Mouse (Mus musculus): ENCODE results near the gene E2f2.

E2f2 gene

GRCm38 (mm10) chr4:136206943-136207342 lies 34.7 kb downstream of the E2f2 start:
- peak in 1 of 2 experiments; percentile 23 for DNase-seq

DNA sequence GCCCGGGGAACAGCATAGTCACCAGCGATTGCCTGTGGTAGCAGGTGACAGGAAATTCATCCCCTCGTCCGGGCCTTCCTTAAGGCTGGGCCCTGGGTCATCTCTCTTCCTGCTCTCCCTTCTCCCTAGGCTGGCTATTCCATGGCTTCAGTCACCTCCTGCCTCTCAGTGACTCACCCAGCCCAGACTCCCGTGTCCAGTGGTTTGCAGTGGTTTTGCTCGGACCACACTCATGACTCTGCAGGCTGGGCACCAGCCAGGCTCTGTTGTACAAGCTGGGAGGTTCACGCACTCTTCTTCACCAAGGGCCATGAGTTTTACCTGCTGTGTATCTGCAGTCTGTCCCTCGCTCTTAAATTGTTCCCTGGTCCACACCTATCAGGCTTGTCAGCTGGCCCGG lies 38.7 kb downstream of the E2f2 start:
- no peak for DNase-seq

DNA sequence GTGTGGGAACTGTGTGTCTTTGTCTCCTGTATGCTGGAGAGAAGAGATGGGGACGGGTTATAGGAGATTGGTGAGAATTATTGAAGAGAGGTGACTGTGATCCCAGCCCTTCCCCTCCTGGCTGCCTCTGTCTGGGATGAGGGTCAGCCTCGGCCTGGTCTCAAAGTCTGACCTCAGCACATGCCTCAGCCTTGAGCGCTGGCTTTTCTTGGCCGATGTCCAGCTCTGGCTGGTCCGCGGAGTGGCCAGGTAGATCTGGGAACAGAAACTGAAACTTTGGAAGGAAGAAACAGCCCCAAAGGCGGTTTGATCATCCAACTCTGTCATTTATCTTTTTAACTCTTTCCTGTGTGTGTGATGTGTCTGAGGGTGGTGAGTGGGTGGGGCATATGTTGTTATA lies 41.4 kb downstream of the E2f2 start:
- no peak for DNase-seq

DNA sequence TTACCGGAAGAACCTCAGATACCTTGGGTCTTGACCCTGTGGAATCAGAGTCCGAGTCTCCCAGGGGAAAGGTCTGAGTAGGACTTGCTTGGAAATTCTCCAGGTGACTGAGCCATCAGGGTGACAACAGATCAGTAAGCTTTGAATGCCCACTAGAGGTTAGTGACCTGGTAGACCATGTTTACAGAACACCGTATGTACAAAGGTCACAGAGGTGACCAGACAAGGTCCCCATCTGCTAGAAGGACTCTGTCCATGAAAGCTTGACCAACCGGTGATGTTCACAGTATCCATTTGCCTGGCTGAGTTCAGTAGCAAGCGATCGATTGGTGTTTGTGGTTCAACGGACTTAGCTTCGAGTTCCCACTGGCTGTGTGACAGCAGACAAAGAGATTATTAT lies 42.6 kb downstream of the E2f2 start:
- DNase-seq: no peak

DNA sequence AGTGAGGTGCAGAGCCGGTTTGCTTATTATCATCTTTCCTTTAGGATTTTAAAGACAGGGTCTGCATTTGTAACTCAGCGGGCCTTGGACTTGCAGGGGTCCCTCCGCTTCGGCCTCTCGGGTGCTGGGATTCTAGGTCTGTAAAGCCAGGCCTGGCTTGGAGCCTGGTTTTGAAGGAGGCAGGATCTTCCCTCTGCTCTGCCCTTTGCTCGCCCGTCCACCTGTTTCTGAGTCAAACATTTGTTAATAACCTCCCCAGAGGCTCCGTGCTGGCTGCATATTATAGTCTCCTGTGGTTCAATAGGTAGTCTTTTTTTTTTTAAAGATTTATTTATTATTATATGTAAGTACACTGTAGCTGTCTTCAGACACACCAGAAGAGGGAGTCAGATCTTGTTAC lies 43.4 kb downstream of the E2f2 start:
- DNase-seq: no peak

DNA sequence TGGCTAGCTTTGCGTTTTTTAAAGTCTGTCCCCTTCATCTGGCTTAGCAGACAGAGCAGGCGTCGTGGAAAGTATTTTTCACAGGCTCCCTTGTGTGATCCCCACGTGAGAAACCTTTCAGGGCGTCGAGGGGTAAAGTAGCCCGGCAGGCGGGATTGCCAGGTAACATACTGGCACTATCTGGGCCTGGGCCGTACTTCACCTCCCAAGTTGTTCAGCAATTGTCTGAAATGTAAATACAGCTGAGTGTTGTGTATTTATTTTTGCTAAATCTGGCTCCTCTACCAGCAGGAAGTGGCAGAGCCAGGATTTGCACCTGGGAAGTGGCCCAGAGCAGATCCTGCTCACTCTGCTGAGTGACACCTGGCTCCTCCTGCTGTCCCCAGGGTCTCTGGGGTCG lies 44.9 kb downstream of the E2f2 start:
- no peak for DNase-seq

GRCm38 (mm10) chr4:136218595-136219214 lies 46.5 kb downstream of the E2f2 start:
- peak; percentile 60 to 74 for DNase-seq

DNA sequence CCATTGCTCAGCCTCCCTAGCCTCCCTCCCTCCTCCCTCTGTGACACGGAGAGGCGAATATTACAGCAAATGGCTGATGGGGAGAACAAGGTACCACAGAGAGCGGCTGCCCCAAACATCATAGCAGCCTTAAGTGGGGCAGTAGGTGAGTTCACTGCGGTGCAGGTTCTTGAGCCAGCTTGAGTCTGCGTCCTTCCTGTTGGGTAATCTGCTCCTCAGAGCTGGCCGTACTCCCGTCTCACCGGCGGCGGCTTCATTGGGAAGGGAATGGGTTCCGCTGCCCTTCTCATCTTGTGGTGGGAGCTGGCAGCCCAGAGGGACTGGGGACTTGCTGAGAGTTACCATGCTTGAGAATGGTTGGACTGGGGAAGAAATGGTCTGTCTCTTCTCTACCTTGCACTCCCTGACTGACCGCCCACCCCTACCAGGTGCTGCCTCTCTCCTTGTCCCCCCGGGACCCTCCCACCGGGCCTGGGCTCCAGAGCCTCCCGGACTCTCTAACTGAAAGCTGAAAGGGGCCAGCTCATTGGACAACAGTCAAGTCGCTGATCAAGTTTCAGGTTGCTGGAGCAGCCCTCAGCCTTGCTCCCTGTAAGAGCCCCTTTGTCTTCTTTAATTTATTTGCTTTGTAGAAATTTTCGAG lies 48.1 kb downstream of the E2f2 start:
- peak in 1 of 2 experiments; percentile 35 for DNase-seq

DNA sequence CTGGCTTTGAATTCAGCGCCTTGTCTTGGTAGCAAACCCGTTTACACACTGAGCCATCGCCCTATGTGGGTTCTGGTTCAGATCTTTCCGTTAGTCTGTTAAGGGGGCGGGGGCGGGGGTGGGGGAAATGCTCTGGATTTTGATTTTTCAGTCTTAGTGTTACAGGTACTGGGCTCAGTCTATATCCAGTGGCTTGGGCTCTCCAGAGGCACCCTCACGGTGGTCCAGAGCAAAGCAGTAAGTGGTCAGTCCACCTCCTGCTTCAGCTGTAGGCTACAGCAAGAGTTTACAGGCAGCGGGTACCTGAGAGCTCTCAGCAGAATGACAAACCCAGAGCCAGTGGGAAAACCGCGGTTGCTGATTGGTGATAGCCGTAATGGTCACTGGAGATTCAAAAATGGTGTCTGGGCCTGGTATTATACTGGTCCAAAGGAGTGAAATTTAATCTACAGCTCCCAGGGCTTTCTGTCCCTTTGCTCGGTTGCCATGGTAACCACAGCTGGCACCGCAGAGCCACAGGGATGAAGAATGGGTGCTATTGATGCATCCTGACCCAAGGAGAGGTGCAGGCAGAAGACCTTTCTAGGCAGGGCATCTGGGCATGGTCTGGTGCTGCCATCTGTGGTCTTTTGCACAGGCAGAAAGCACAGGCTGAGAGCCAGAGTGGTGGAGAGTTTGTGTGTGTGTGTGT lies 51.5 kb downstream of the E2f2 start:
- DNase-seq: peak; percentile 66 to 83

- no peak for DNase-seq
Measured at GRCm38 (mm10) chr4:136224240-136224559, 52.0 kb downstream of the E2f2 start.

DNA sequence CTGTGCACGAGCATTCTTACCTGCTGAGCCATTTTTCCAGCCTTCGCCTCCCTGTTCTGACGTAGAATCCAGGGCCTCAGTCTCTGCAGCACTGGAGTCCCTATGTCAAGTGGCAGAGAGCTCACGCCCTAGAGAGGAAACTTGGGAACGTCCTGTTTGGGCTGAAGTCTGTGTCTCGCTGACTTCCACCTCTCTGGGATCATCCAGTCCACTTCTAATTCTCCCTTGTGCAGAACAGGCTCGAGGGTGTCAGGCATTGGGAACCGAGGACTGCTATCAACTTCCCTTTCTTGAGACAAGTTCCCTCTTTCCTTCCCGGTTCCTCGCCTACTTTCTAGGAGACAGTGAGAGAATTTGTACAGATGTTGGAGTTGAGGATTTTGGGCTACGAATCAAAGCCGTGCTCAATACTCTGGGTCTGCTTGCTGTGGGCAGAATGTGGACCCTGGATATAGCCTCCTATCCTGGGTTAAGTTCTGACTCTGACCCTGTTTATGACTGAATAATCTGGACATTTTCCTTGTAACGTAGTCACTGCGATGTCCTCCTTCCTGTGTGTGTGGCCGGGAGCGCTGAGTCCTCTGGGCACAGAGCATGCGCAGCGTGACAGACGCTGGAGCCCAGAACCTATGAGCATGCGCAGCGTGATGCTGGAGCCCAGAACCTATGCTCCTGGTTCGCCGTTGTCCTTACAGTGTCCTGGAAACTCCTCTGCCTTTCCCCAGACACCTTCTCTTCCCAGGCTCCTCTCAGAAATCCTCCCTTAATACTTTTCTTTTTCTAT lies 52.7 kb downstream of the E2f2 start:
- DNase-seq: no peak

DNA sequence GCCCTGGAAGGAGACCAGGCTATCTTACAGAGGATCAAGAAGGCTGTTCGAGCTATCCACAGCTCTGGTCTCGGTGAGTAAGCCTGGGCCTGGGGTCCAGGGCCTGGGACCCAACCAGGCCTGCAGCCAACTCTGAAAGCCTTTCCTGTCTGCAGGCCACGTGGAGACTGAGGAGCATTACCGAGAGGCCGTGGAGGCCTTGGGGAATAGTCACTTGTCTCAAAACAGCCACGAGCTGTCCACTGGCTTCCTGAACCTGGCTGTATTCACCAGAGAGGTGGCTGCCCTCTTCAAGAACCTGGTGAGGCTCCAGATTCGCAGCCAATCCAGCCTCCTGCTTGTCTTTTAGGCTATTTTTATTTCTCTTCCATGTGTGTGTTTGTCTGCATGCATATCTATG lies 55.2 kb downstream of the E2f2 start:
- DNase-seq: no peak

DNA sequence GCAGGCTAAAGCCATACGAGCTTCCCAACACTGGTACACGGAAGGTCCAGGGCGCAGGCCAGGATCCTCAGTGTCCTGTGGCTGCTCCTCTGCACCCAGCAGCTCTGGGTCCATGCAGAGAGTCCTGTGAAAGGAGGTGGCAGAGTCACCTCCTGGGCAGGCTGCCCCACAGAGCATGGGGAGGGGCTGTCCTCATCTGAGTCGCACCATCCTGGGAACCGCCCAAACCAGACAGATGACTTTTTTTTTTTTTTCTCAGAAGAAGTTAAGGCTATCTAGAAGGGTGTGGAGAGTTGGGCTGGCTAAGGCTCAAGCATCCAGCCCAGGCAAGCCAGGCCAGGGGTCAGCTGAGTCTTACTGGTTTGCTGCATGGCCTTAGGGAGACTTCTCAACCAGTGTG lies 56.4 kb downstream of the E2f2 start:
- DNase-seq: no peak

DNA sequence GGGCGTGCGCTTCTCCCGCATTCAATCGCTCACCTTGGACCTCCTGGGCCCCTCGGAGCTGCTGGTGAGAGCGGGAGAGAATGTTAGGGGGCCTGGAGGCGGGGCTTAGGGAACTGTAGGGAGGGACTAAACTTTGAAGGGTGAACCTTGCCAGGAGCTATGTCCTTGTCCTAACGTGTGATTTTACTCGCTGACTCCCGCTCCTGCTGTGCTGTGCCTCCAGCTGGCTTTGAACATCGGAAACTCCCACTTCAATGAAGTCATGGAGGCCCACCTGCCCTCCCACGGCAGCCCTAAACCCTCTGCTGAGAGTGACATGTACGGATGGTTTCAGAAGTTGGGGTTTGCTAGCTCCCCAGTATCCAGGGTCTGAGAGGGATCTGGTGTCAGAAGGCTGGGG lies 66.5 kb downstream of the E2f2 start:
- no peak for DNase-seq

- no peak for DNase-seq
Measured at GRCm38 (mm10) chr4:136239111-136239510, 66.9 kb downstream of the E2f2 start.

DNA sequence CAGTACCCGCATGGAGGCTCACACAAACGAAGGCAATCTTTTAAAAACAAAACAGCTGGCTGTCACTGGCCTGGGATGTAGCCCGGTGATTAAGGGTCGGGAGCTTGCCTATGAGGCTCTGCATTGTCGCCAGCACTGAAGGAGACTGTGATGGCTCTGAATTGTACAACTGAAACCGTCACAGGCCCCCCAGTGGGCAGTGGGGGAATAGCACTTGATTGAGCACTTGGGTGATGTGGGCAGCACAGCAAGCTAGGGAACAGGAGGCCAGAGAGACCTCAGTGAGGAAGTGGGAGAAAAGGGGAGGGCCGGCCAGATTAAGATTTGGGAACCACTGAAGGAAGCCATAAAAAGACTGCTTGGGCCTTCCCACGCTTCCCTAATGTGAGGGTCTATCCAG lies 67.4 kb downstream of the E2f2 start:
- peak; percentile 90 to 93 for DNase-seq

DNA sequence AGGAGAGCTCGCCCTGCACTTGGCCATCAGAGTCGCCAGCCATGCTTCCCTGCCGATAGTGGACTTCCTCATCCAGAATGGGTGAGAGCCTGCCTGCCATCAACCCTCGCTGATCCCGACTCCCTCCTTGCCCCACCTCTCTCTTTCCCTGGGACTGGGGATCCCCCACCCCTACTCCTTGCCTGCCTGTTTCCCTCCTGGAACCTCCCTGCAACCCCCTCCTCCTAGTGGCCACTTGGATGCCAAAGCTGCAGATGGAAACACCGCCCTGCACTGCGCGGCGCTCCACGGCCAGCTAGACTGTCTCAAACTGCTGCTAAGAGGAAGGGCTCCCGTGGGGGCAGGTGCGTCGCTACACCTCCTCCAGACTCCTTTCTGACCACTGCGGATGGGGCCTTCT lies 67.9 kb downstream of the E2f2 start:
- peak; percentile 51 to 67 for DNase-seq

- no peak for DNase-seq
Measured at GRCm38 (mm10) chr4:136240955-136241354, 68.8 kb downstream of the E2f2 start.

DNA sequence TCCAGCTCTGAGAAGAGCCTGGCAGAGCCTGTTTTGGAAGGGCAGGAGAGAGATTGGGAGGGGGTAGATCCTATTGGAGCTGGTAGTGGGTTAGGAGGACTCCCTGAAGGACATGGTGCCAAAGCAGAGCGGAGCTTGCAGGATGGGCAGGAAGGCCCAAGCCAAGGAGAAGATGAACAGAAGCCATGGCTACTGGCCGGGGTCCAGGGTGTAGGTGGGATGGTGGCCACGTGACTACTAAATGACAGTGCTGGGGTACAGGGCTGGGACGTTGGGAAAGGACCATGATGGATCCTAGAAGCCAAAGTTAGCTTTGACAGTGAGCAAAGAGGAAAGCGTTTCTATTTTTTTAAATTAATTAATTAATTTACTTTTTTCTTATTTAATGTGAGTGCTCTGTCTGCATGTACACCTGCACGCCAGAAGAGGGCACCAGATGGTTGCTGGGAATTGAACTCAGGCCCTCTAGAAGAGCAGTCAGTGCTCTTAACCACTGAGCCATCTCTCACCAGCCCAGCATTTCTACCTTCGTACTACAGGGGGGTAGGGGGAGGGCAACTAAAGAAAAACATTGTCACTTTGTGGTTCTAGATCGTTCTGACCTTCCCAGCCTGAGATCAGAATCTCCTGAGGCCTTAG lies 70.0 kb downstream of the E2f2 start:
- peak; percentile 79 to 84 for DNase-seq

DNA sequence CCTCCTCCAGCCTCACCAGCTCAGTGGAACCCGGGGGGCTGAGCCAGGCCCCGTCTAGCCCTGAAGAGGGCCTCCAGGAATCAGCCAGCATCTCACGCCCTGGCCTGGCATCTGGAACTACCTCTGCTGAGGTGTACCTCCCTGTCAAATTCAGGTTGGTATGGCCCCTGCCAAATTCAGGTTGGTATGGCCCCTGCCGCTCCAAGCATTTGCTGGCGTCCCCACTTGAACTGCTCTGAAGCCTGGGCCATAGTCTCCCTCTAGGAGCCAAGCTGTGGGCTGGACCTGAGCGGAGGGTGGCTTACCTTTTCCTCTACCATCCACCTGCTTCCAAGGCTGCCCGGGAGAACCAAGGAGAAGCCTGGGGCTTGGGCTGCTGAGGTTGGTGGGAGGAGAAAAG lies 70.5 kb downstream of the E2f2 start:
- no peak for DNase-seq

GRCm38 (mm10) chr4:136244208-136244607 lies 72.0 kb downstream of the E2f2 start:
- DNase-seq: no peak
